Mouse (Mus musculus): ENCODE results near the gene Clec2e.

DNA sequence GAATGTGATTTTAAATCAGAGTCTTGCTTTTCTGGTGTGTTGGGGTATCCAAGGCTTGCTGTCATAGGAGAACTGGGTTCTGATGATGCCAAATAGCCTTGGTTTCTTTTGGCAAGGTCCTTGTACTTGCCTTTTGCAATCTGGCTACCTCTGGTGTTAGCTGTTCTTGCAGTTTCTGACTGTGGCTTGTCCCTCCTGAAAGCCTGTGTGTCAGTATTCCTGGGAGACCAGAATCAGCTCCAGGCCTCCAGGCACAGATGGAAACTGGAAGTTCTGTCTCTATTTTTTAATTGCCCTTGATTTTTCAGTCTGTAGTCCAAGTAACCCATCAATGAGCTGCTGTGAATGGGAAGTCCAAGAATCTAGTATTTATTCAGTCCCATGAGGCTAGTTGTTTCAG lies 26.1 kb upstream of the Clec2e start:
- TF ChIP-seq CTCF (IDR thresholded peaks at IDR 0.05; ENCODE audit: low read depth, low read length) (no peak), POLR2A (IDR thresholded peaks at IDR 0.05; ENCODE audit: extremely low read depth, insufficient read depth, low read length) (no peak)

Data from liver, adult 2 months (tissue).